Mouse (Mus musculus) thymus, postnatal 10 days (tissue): Measurements from ENCODE around the gene AC170998.1.
"Not testable (repeated sequence)": the region's sequence is repeated elsewhere in the genome, so short reads cannot be mapped to it uniquely, and the experiment has no call there.

Experiments used
- DNase-seq, 2 experiments: peaks; one replicate each; pipeline ENCODE4 v3.0.0; 2021; ENCODE audit warnings: low spot score in 2 of 2

The AC170998.1 gene

DNA sequence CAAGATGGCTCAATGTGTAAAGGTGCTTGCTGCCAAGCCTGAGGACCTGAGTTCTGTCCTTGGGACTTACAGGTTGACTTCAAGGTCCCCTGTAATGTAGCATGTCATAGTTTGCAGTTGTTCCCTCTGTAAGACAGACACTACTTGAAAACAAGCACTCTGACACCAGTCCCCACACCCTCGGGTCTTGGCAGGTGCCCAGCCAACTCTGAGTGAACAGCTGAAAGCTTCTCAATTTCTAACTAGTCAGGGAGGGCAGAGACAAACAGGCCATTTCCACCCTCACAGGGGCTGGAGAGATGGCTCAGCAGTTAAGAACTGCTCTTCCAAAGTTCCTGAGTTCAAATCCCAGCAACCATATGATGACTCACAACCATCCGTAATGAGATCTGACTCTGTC lies 31.6 kb downstream of the AC170998.1 start:
- no peak for DNase-seq

- DNase-seq, result no peak
These were observed 34.9 kb downstream of the AC170998.1 start for GRCm38 (mm10) chr17:28760736-28761312.

DNA sequence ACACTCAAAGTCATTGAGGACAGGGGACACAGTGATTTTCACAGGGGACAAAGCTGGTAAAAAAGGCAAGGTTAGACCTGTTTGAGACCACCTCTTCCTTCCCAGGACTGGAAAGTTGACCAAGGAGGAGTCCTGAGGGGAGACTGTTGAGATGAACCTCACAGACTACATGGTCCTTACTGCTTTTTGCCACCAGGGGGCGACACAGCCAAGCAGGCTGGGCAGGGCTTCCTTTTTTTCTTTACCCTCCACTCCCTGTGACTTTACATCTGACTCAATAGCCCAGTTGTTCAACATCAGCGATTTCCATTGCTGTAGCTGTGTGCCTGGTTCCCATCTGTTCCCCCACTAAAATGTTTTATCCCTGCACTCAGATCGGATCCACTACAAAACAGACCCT lies 36.0 kb downstream of the AC170998.1 start:
- DNase-seq, result peak; percentile 47 to 84

DNA sequence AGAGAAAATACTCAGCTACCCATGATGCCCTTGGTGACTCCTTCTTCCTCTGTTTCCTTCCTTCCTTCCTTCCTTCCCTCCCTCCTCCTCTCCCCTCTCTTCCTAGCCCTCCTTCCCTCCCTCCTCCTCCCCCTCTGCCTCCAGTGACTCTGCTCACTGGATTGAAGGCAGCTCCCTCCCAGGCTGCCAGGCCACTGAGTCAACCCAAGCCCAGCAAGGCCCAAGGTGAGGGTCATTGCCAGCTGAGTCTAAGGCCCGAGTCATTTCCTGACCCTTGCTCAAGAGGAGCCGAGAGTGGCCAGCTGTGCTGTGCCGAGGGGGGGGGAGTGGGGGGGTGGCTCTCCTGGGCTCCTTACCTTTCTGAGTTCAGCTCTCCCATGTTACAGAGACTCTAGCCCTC lies 40.3 kb downstream of the AC170998.1 start:
- DNase-seq, result no peak

DNA sequence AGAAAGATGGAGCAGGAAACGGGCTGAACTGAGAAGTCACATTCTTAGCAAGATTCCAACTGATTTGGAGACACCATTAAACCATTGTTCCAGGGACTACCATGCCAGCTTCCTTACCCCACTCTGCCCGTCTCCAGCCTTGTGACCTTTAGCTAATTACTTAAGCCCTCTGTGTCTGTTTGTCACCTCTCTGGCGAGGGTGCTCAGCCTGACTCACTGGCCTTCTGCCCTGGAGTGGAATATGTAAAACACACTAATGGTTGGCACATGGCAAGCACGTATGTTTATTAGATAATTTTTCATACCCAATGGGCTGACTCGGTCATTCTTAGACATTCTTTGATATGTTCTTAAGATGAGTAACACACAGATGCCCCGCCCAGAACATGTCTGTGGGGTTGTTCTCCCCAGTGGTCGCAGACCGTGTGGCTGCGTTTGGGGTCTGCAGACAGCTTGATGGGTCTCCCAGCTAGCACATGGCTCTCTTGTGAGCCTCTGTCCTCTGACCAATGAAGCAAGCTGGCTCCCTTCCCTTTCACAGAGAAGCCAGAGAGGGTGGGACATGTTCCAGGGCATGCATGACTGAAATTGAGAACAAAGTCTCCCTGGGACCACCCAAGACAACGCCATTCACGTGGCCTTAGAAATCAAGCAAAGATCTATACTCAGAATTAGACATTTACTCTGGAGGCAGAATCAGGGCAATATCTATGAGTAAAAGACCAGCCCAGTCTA lies 41.1 kb downstream of the AC170998.1 start:
- no peak for DNase-seq

DNA sequence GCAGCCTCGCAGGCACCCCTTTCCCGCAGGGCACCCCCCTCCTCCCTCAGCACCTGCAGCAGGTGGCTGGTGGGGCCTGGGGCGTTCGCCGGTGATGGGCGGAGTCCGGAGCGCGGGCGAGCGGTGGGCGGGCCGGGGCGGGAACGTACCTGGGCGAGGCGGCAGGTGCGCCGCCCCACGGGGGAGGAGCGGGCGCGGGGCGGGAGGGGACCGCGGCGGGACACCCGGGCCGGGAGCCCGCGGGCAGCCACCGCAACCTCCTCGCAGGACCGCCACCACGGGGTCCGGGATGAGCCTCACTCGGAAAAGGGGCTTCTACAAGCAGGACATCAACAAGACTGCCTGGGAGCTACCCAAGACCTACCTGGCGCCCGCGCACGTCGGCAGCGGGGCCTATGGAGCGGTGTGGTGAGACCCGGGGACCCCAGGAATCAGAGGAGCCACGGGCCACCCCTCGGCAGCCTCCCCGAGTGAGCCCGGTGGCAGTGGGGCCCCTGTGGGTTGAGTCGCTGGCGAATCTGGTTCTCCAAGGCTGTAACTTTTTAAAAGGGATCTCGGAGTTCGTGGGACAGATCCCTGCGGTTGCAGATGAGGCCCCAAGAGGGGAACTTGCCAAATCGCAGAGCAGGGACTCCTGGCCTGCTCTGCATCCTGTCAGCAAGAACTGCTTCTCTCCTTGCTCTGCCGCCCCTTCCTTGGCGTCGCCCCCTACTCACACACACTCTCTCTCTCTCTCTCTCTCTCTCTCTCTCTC lies 43.4 kb downstream of the AC170998.1 start, which contains the start of gene Mapk13:
Gene Mapk13 (plus strand): TSS at position 177 of the 754 bp plus-strand sequence.
- no peak for DNase-seq

GRCm38 (mm10) chr17:28769875-28770421 lies 44.1 kb downstream of the AC170998.1 start:
- DNase-seq, result no peak

GRCm38 (mm10) chr17:28771289-28771688 lies 45.4 kb downstream of the AC170998.1 start:
- no peak for DNase-seq

DNA sequence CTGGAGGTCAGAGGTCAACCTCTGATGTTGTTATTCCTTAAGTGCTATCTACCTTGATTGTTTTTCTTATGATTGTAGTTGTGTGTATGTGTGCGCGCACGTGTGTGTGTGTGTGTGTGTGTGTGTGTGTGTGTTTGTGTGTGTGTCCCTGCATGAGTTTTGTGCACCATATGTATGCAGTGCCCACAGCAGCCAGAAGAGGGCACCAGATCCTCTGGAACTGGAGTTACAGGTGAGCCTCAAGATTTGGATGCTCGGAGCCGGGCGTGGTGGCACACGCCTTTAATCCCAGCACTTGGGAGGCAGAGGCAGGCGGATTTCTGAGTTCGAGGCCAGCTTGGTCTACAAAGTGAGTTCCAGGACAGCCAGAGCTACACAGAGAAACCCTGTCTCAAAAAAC lies 48.4 kb downstream of the AC170998.1 start:
- DNase-seq, result not testable (repeated sequence)

DNA sequence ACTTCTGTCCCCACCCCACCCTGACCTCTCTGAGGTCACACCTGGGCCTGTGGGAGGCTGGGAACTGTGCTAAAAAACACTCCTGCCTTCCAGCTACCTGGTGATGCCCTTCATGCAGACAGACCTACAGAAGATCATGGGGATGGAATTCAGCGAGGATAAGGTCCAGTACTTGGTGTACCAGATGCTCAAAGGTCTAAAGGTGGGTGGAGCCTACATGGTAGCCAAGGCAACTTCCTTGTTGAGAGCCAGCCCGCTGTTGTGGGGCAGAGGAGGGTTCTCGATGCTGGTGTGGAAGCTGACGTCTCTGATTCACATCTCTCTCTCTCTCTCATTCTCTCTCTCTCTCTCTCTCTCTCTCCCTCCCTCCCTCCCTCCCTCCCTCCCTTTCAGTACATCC lies 49.3 kb downstream of the AC170998.1 start:
- no peak for DNase-seq
